Mouse (Mus musculus) forelimb bud, embryonic 11.5 days (tissue): Measurements from ENCODE around the gene Cfap20.

Source experiments
- DNase-seq: peaks from one replicate; pipeline ENCODE4 v3.0.0-alpha.2; 2012; ENCODE audit warnings: low read depth, low spot score

Gene Cfap20

GRCm38 (mm10) chr8:95434686-95435439 is at the start of gene Cfap20:
Gene Cfap20, minus strand, starts transcription at chr8:95434869.
- DNase-seq, result peak; percentile 99

GRCm38 (mm10) chr8:95470008-95470407 is 35.3 kb upstream of the Cfap20 start:
- DNase-seq, result no peak

- DNase-seq, result no peak
Observed at GRCm38 (mm10) chr8:95468995-95469394, 34.3 kb upstream of the Cfap20 start.

- DNase-seq, result no peak
Observed at GRCm38 (mm10) chr8:95466543-95466942, 31.9 kb upstream of the Cfap20 start.

GRCm38 (mm10) chr8:95452518-95452917 is 17.8 kb upstream of the Cfap20 start:
- DNase-seq, result no peak

GRCm38 (mm10) chr8:95450271-95450670 is 15.6 kb upstream of the Cfap20 start:
- no peak for DNase-seq

GRCm38 (mm10) chr8:95447661-95448060 is 13.0 kb upstream of the Cfap20 start:
- DNase-seq, result no peak

- DNase-seq, result no peak
Observed at GRCm38 (mm10) chr8:95445042-95445441, 10.4 kb upstream of the Cfap20 start.

GRCm38 (mm10) chr8:95441491-95442039 is 6.9 kb upstream of the Cfap20 start:
- DNase-seq, result no peak

GRCm38 (mm10) chr8:95440168-95440709 is 5.6 kb upstream of the Cfap20 start:
- DNase-seq, result no peak

- DNase-seq, result no peak
Observed at GRCm38 (mm10) chr8:95439421-95439820, 4.8 kb upstream of the Cfap20 start.

- no peak for DNase-seq
Observed at GRCm38 (mm10) chr8:95437341-95437992, 2.8 kb upstream of the Cfap20 start.

GRCm38 (mm10) chr8:95435930-95436329 is 1.3 kb upstream of the Cfap20 start:
- DNase-seq, result no peak

GRCm38 (mm10) chr8:95435471-95435870 is 802 bp upstream of the Cfap20 start:
- DNase-seq, result no peak

GRCm38 (mm10) chr8:95434233-95434632 is 436 bp downstream of the Cfap20 start:
- peak; percentile 13 for DNase-seq

GRCm38 (mm10) chr8:95433124-95433523 is 1.5 kb downstream of the Cfap20 start:
- DNase-seq, result no peak

- DNase-seq, result no peak
Observed at GRCm38 (mm10) chr8:95432471-95432870, 2.2 kb downstream of the Cfap20 start.

GRCm38 (mm10) chr8:95429945-95430344 is 4.7 kb downstream of the Cfap20 start:
- DNase-seq, result no peak

GRCm38 (mm10) chr8:95427594-95428535 is 6.8 kb downstream of the Cfap20 start:
- DNase-seq, result peak; percentile 86

- DNase-seq, result no peak
Observed at GRCm38 (mm10) chr8:95426781-95427281, 7.8 kb downstream of the Cfap20 start.

GRCm38 (mm10) chr8:95424682-95425081 is 10.0 kb downstream of the Cfap20 start:
- no peak for DNase-seq
